Mouse (Mus musculus): Measurements from ENCODE around the gene Prss27. TPM values are rescaled to one million over a fixed set of nuclear protein-coding genes. Genes with fewer than 3 reads are reported as not detected.
A peak's percentile ranks its signal among the peaks of the same experiment; 100 is the strongest.

Prss27 gene
- polyA plus RNA-seq, 1 experiment: not detected

DNA sequence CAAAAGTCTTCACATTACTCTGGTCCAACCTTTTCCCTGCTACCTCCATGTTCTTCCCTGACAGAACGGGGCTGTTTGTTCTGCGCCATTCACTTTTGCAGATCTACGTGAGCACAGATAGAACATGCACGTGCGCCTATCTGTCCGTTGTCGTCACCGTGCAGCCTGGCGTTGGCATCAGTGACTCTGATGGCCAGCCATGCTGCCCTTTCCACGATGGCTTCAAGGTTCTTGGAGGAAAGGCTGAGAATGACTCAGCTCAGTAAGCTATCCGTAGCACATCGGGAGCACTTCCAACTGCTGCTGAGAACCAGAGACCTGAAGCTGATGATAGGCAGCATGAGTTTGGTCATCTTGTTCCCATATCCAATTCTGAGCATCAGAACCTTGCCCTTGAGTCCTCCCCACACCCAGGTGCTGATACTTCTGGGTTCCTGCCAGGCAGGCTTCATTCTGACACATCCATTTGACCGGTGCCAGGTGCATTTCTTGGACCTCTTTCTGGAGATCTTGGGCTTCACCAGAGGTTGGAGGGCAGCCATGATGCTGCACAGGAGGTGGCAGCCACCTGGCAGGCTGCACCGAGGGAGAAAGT, 33.8 kb upstream of the Prss27 start:
- Histone ChIP-seq H3K4me1 (peaks cover 34% of the 10 kb centered on the region), H3K36me3 (replicated peaks; ENCODE audit: low read length) (no peaks in the 10 kb centered on the region), H3K27me3 (replicated peaks) (peaks cover 22% of the 10 kb centered on the region), H3K4me3 (replicated peaks) (no peak overlapping the region), H3K9me3 (peaks cover 15% of the 10 kb centered on the region)
- TF ChIP-seq GATA1 (IDR thresholded peaks at IDR 0.05; ENCODE audit: borderline replicate concordance, low read length) (no peak), FLI1 (IDR thresholded peaks at IDR 0.05; ENCODE audit: low read length) (no peak)

- Histone ChIP-seq H3K9me3 (peaks cover 15% of the 10 kb centered on the region), H3K4me1 (peaks cover 25% of the 10 kb centered on the region), H3K4me3 (replicated peaks) (no peak overlapping the region), H3K27me3 (replicated peaks) (peaks cover 17% of the 10 kb centered on the region), H3K36me3 (replicated peaks; ENCODE audit: low read length) (no peaks in the 10 kb centered on the region)
- TF ChIP-seq FLI1 (IDR thresholded peaks at IDR 0.05; ENCODE audit: low read length): no peak
- TF ChIP-seq GATA1 (IDR thresholded peaks at IDR 0.05; ENCODE audit: borderline replicate concordance, low read length): no peak
These were observed 32.9 kb upstream of the Prss27 start for GRCm38 (mm10) chr17:24005049-24005448.

DNA sequence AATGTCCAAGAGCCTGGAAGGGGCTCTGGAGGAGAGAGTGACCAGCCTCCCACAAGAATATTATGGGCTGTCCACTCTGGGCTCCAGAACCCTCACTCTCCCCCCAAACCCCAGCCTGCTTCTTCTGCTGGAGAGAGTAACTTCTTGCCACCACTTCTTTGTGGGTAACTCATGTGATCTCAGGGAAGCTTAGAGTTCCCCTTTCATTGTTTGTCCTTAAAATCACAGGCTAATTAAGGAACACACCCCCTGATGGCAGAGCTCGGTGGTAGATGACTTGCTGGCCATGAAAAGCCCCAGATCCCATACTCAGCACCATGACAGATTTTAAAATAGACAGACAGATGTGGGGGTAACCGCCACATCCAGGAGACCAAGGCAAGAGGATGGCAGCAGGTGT, 31.0 kb upstream of the Prss27 start:
- Histone ChIP-seq H3K4me3 (replicated peaks) (peak overlapping the region; percentile 33), H3K27me3 (replicated peaks) (peaks cover 16% of the 10 kb centered on the region), H3K36me3 (replicated peaks; ENCODE audit: low read length) (no peaks in the 10 kb centered on the region), H3K4me1 (peaks cover 16% of the 10 kb centered on the region), H3K9me3 (peaks cover 15% of the 10 kb centered on the region)
- TF ChIP-seq FLI1 (IDR thresholded peaks at IDR 0.05; ENCODE audit: low read length) (no peak), GATA1 (IDR thresholded peaks at IDR 0.05; ENCODE audit: borderline replicate concordance, low read length) (no peak)

GRCm38 (mm10) chr17:24007391-24007790, 30.6 kb upstream of the Prss27 start:
- TF ChIP-seq FLI1 (IDR thresholded peaks at IDR 0.05; ENCODE audit: low read length) (no peak), GATA1 (IDR thresholded peaks at IDR 0.05; ENCODE audit: borderline replicate concordance, low read length) (no peak)
- H3K27me3 ChIP-seq (replicated peaks): peaks cover 16% of the 10 kb centered on the region
- peak overlapping the region; percentile 33 for H3K4me3 ChIP-seq (replicated peaks)
- H3K9me3 ChIP-seq: peaks cover 15% of the 10 kb centered on the region
- no peaks in the 10 kb centered on the region for H3K36me3 ChIP-seq (replicated peaks; ENCODE audit: low read length)
- H3K4me1 ChIP-seq: peaks cover 14% of the 10 kb centered on the region

DNA sequence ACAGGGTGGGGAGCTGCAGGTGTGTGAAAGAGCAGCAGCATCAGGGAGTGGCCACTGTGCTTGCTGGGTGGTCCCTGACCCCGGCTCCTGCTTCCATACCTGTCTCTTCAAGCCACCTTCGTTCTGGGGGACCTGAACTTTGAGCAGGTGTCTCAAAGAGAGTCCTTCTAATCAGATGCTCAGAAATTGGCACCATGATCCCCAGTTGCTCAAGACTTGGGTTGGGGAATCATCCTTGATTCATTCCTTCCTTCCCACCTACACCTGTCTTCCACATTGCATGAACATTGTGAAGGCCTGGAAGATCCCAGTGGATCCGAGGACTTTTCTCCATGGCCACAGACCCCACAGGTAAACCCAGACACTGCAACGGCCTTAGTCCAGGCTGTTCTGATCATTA, 29.8 kb upstream of the Prss27 start:
- peaks cover 15% of the 10 kb centered on the region for H3K9me3 ChIP-seq
- no peaks in the 10 kb centered on the region for H3K36me3 ChIP-seq (replicated peaks; ENCODE audit: low read length)
- peaks cover 19% of the 10 kb centered on the region for H3K27me3 ChIP-seq (replicated peaks)
- no peak overlapping the region for H3K4me3 ChIP-seq (replicated peaks)
- TF ChIP-seq FLI1 (IDR thresholded peaks at IDR 0.05; ENCODE audit: low read length): no peak
- TF ChIP-seq GATA1 (IDR thresholded peaks at IDR 0.05; ENCODE audit: borderline replicate concordance, low read length): no peak
- H3K4me1 ChIP-seq: peaks cover 14% of the 10 kb centered on the region

- TF ChIP-seq FLI1 (IDR thresholded peaks at IDR 0.05; ENCODE audit: low read length): no peak
- no peak for TF ChIP-seq GATA1 (IDR thresholded peaks at IDR 0.05; ENCODE audit: borderline replicate concordance, low read length)
- Histone ChIP-seq H3K4me1 (peaks cover 14% of the 10 kb centered on the region), H3K27me3 (replicated peaks) (peaks cover 25% of the 10 kb centered on the region), H3K4me3 (replicated peaks) (no peak overlapping the region), H3K9me3 (peaks cover 17% of the 10 kb centered on the region), H3K36me3 (replicated peaks; ENCODE audit: low read length) (no peaks in the 10 kb centered on the region)
These were observed 28.3 kb upstream of the Prss27 start for GRCm38 (mm10) chr17:24009617-24010016.

DNA sequence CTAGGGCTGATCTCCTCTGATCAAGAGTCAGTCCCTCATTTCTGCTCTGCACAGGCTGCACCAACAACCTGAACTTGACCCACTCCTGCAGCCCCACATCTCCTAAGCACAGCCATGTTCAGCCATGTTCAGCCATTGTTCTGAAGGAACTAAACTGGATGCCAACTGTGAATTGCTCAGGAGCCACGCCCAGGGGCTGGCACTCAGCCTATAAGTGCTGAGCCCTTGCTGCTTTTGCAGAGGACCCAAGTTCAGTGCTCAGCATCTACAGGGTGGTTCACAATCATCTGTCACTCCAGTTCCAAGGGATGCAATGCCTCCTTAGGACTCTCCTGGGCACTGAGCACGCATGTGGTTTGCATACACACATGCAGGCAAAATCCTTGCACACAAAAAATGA, 25.0 kb upstream of the Prss27 start:
- TF ChIP-seq FLI1 (IDR thresholded peaks at IDR 0.05; ENCODE audit: low read length): no peak
- TF ChIP-seq GATA1 (IDR thresholded peaks at IDR 0.05; ENCODE audit: borderline replicate concordance, low read length): no peak
- Histone ChIP-seq H3K4me1 (peaks cover 2% of the 10 kb centered on the region), H3K27me3 (replicated peaks) (peaks cover 23% of the 10 kb centered on the region), H3K9me3 (peaks cover 13% of the 10 kb centered on the region), H3K4me3 (replicated peaks) (no peak overlapping the region), H3K36me3 (replicated peaks; ENCODE audit: low read length) (no peaks in the 10 kb centered on the region)

GRCm38 (mm10) chr17:24014433-24014965, 23.4 kb upstream of the Prss27 start:
- Histone ChIP-seq H3K9me3 (peaks cover 6% of the 10 kb centered on the region; the same call in 1 of the 2 replicates), H3K4me3 (replicated peaks) (no peak overlapping the region), H3K36me3 (replicated peaks; ENCODE audit: low read length) (no peaks in the 10 kb centered on the region), H3K4me1 (no peaks in the 10 kb centered on the region), H3K27me3 (replicated peaks) (peaks cover 13% of the 10 kb centered on the region)
- TF ChIP-seq FLI1 (IDR thresholded peaks at IDR 0.05; ENCODE audit: low read length) (no peak), GATA1 (IDR thresholded peaks at IDR 0.05; ENCODE audit: borderline replicate concordance, low read length) (no peak)

DNA sequence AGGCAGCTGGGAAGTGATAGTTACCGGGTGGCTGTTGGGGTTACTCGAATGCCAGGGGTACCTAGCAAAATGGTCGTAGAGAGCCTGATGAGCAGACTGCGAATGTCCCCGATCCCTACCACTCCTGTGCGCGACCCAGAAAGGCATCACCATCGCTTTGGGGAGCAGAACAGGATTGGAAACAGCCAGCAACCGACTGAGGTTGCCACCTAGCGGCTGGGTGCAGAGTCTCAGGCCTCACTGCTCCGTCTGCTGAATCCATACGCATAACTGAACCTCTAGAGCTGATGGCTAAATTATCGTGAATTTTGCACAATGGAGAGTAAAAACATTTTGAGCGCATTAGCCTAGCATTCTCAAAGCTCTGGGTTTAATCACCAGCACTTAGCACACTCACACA, 22.2 kb upstream of the Prss27 start:
- TF ChIP-seq FLI1 (IDR thresholded peaks at IDR 0.05; ENCODE audit: low read length) (no peak), GATA1 (IDR thresholded peaks at IDR 0.05; ENCODE audit: borderline replicate concordance, low read length) (no peak)
- peaks cover 6% of the 10 kb centered on the region; the same call in 1 of the 2 replicates for H3K9me3 ChIP-seq
- H3K4me3 ChIP-seq (replicated peaks): no peak overlapping the region

GRCm38 (mm10) chr17:24020696-24021095, 17.2 kb upstream of the Prss27 start:
- Histone ChIP-seq H3K4me1 (no peaks in the 10 kb centered on the region), H3K4me3 (replicated peaks) (no peak overlapping the region), H3K36me3 (replicated peaks; ENCODE audit: low read length) (no peaks in the 10 kb centered on the region), H3K9me3 (peaks cover 3% of the 10 kb centered on the region; the same call in 1 of the 2 replicates), H3K27me3 (replicated peaks) (peaks cover 21% of the 10 kb centered on the region)
- TF ChIP-seq GATA1 (IDR thresholded peaks at IDR 0.05; ENCODE audit: borderline replicate concordance, low read length) (no peak), FLI1 (IDR thresholded peaks at IDR 0.05; ENCODE audit: low read length) (no peak)

More for the DNA sequence above, 22.2 kb upstream of the Prss27 start:
- H3K36me3 ChIP-seq (replicated peaks; ENCODE audit: low read length): no peaks in the 10 kb centered on the region
- H3K4me1 ChIP-seq: no peaks in the 10 kb centered on the region
- peaks cover 17% of the 10 kb centered on the region for H3K27me3 ChIP-seq (replicated peaks)

Data from megakaryocyte, embryonic 14.5 days (primary cell).